12 mouse cellular contexts compared by ENCODE assay signal in genomic region chr16:91441811-91442240, GRCm38 (mm10). TPM values are rescaled to one million over a fixed set of nuclear protein-coding genes. Genes with fewer than 3 reads are reported as not detected.
A peak's percentile ranks its signal among the peaks of the same experiment; 100 is the strongest.
DNase-seq lines count a peak whose midpoint lies in the region; ATAC-seq and TF ChIP-seq lines count a peak whose summit lies in the region.
"Had no signal": no experiment of that assay in that cellular context is flagged by ENCODE, and none has a peak within 500 bp of the region (broad histone marks: within the 10 kb centered on the region; RNA-seq: fewer than 3 reads in every experiment).

No protein-coding gene starts in this region.

- peak overlapping the region; percentile 85 for H3K4me2 ChIP-seq in liver, embryonic 14.5 days (ENCODE audit: low read depth)
- no peak overlapping the region for H3K4me2 ChIP-seq in stomach, embryonic 16.5 days (ENCODE audit: low read depth, low read length)
- H3K4me2 ChIP-seq in forebrain, embryonic 11.5 days (ENCODE audit: low read depth, low read length, severe bottlenecking), result no peak overlapping the region
- H3K4me2 ChIP-seq: embryonic facial prominence, embryonic 15.5 days; limb, embryonic 13.5 days had no signal

- peaks cover 47 to 70% of the 10 kb centered on the region in 2 experiments for H3K4me1 ChIP-seq in liver, embryonic 14.5 days (replicated peaks; ENCODE audit: control insufficient read depth in 2 of 2, insufficient read depth in 2 of 2, low read length in 1 of 2)
- peaks cover 11% of the 10 kb centered on the region; the same call in 1 of the 2 replicates for H3K4me1 ChIP-seq in stomach, embryonic 16.5 days (ENCODE audit: control insufficient read depth, insufficient read depth, low read length)
- no peaks in the 10 kb centered on the region; the same call in 1 of the 2 replicates for H3K4me1 ChIP-seq in forebrain, embryonic 11.5 days (replicated peaks; ENCODE audit: control insufficient read depth, insufficient read depth, low read length)
- H3K4me1 ChIP-seq: limb, embryonic 13.5 days had no signal

- peak overlapping the region; percentile 16; the same call in 1 of the 2 replicates for H3K27ac ChIP-seq in gastrocnemius, adult 2 months
- H3K27ac ChIP-seq in liver, embryonic 14.5 days, result peak overlapping the region; percentile 98
- H3K27ac ChIP-seq in stomach, embryonic 16.5 days (ENCODE audit: low read length), result no peak overlapping the region
- no peak overlapping the region for H3K27ac ChIP-seq in forebrain, embryonic 11.5 days (ENCODE audit: low read depth, low read length)
- H3K27ac ChIP-seq: embryonic facial prominence, embryonic 15.5 days; limb, embryonic 13.5 days had no signal

- H3K4me3 ChIP-seq in gastrocnemius, adult 2 months, result no peak overlapping the region
- H3K4me3 ChIP-seq in liver, embryonic 14.5 days (ENCODE audit: insufficient read depth in 1 of 2, low read depth in 2 of 2, low read length in 2 of 2), result no peak overlapping the region
- no peak overlapping the region for H3K4me3 ChIP-seq in stomach, embryonic 16.5 days (replicated peaks; ENCODE audit: low read length)
- H3K4me3 ChIP-seq in forebrain, embryonic 11.5 days (ENCODE audit: low read depth, low read length), result no peak overlapping the region
- H3K4me3 ChIP-seq: embryonic facial prominence, embryonic 15.5 days; limb, embryonic 13.5 days had no signal

- no peaks in the 10 kb centered on the region for H3K9me3 ChIP-seq in liver, embryonic 14.5 days (ENCODE audit: control insufficient read depth, low read length)
- no peaks in the 10 kb centered on the region for H3K9me3 ChIP-seq in stomach, embryonic 16.5 days (replicated peaks; ENCODE audit: control insufficient read depth, low read length)
- no peaks in the 10 kb centered on the region for H3K9me3 ChIP-seq in forebrain, embryonic 11.5 days (ENCODE audit: control insufficient read depth, low read length)
- H3K9me3 ChIP-seq: embryonic facial prominence, embryonic 15.5 days; limb, embryonic 13.5 days had no signal

- intact Hi-C loops in gastrocnemius, adult 2 months (cut with DNase I), result loop anchor here (5.0 kb wide), 1 partner anchor 85 kb away; no protein-coding TSS in a partner anchor
- intact Hi-C loops in gastrocnemius, postnatal 36 days (cut with DNase I), result loop anchor here (5.0 kb wide), 1 partner anchor 85 kb away; no protein-coding TSS in a partner anchor

- H3K36me3 ChIP-seq in liver, embryonic 14.5 days (replicated peaks; ENCODE audit: control insufficient read depth, insufficient read depth, low read depth), result no peaks in the 10 kb centered on the region
- no peaks in the 10 kb centered on the region for H3K36me3 ChIP-seq in stomach, embryonic 16.5 days (ENCODE audit: control insufficient read depth, insufficient read depth, low read length)
- no peaks in the 10 kb centered on the region for H3K36me3 ChIP-seq in forebrain, embryonic 11.5 days (ENCODE audit: control insufficient read depth, insufficient read depth, low read length)
- H3K36me3 ChIP-seq: embryonic facial prominence, embryonic 15.5 days; limb, embryonic 13.5 days had no signal

- TF ChIP-seq CTCF in gastrocnemius, adult 2 months (IDR thresholded peaks at IDR 0.05), result no peak
- TF ChIP-seq CTCF in liver, embryonic 14.5 days (IDR thresholded peaks at IDR 0.05; ENCODE audit: low read depth), result no peak

- H3K9ac ChIP-seq in liver, embryonic 14.5 days (replicated peaks), result peak overlapping the region; percentile 78
- H3K9ac ChIP-seq in stomach, embryonic 16.5 days (ENCODE audit: low read length), result no peak overlapping the region
- H3K9ac ChIP-seq in forebrain, embryonic 11.5 days (ENCODE audit: low read length), result no peak overlapping the region
- H3K9ac ChIP-seq: embryonic facial prominence, embryonic 15.5 days; limb, embryonic 13.5 days had no signal

- ATAC-seq in liver, embryonic 14.5 days (ENCODE audit: insufficient read depth), result peak; percentile 98
- ATAC-seq in stomach, embryonic 16.5 days (ENCODE audit: insufficient read depth, low FRiP score), result peak; percentile 83
- ATAC-seq in forebrain, embryonic 11.5 days (replicated peaks; ENCODE audit: low FRiP score), result no peak

- WGBS in liver, embryonic 14.5 days (ENCODE audit: insufficient replicate concordance), result 11% methylated on average over 7 of the region's 7 CpGs
- whole genome bisulfite sequencing in stomach, embryonic 16.5 days, result 69% methylated on average over 7 of the region's 7 CpGs
- 83% methylated on average over 7 of the region's 7 CpGs for WGBS in forebrain, embryonic 11.5 days

- DNase-seq in gastrocnemius, adult 2 months, result no peak
- DNase-seq in gastrocnemius, postnatal 36 days, result no peak
- DNase-seq in spleen, adult 12 weeks (ENCODE audit: low spot score), result peak; percentile 73
- DNase-seq in spleen, adult 18-20 months, result no peak
- peak; percentile 96 to 97 (median 97) for DNase-seq in liver, embryonic 14.5 days (ENCODE audit: low read depth in 3 of 3, low spot score in 3 of 3)
- DNase-seq in forebrain, embryonic 11.5 days (ENCODE audit: low spot score), result no peak
- no peak for DNase-seq in kidney, postnatal 10 days

- no peaks in the 10 kb centered on the region for H3K27me3 ChIP-seq in liver, embryonic 14.5 days (ENCODE audit: control insufficient read depth, insufficient read depth, low read length)
- H3K27me3 ChIP-seq in stomach, embryonic 16.5 days (ENCODE audit: control insufficient read depth, insufficient read depth, low read length), result no peaks in the 10 kb centered on the region
- H3K27me3 ChIP-seq in forebrain, embryonic 11.5 days (ENCODE audit: control insufficient read depth, insufficient read depth, low read length), result no peaks in the 10 kb centered on the region
- H3K27me3 ChIP-seq: embryonic facial prominence, embryonic 15.5 days; limb, embryonic 13.5 days had no signal

- TF ChIP-seq EP300 in liver, embryonic 14.5 days (IDR thresholded peaks at IDR 0.05; ENCODE audit: low read depth), result peak; percentile 96

RNA-seq across cellular contexts. Expression of gene Il10rb, which starts 35.9 kb away (rescaled TPM):
- 1 to 10 TPM; 6.2 to 7.9 TPM for total RNA-seq in gastrocnemius, adult 2 months (2021)
- 1 to 10 TPM; 6.6 to 6.7 TPM for total RNA-seq in gastrocnemius, postnatal 36 days (2021)
- polyA plus RNA-seq in liver, embryonic 14.5 days (2012; rRNA removed), result 12.4 and 12.7 TPM in 2 replicates
- polyA plus RNA-seq in liver, embryonic 14.5 days (2014; fragmentation: Nextera tagmentation; extraction: Ambion mirVana), result 24.9 and 28.7 TPM in 2 replicates
- 52.3 and 58.1 TPM in 2 replicates for polyA plus RNA-seq in stomach, embryonic 16.5 days (2015; fragmentation: Nextera tagmentation; extraction: Ambion mirVana)
- 6.6 and 7.6 TPM in 2 replicates for polyA plus RNA-seq in forebrain, embryonic 11.5 days (2014; fragmentation: Nextera tagmentation; extraction: Ambion mirVana)

RNA-seq across cellular contexts. Expression of gene Ifnar1, which starts 43.2 kb away (rescaled TPM):
- total RNA-seq in gastrocnemius, adult 2 months (2021), result 10 to 100 TPM; 12.6 to 15.1 TPM
- total RNA-seq in gastrocnemius, postnatal 36 days (2021), result 10 to 100 TPM in 1 of 2 experiments, 1 to 10 TPM in 1; 9.6 to 11.3 TPM
- polyA plus RNA-seq in liver, embryonic 14.5 days (2012; rRNA removed), result 9.3 and 11.6 TPM in 2 replicates
- 15.4 and 16.2 TPM in 2 replicates for polyA plus RNA-seq in liver, embryonic 14.5 days (2014; fragmentation: Nextera tagmentation; extraction: Ambion mirVana)
- polyA plus RNA-seq in stomach, embryonic 16.5 days (2015; fragmentation: Nextera tagmentation; extraction: Ambion mirVana), result 47.2 and 47.3 TPM in 2 replicates
- 51.4 and 53.1 TPM in 2 replicates for polyA plus RNA-seq in forebrain, embryonic 11.5 days (2014; fragmentation: Nextera tagmentation; extraction: Ambion mirVana)

RNA-seq across cellular contexts. Expression of gene Gm21970, which starts 50.3 kb away (rescaled TPM):
- under 1 TPM in 1 of 2 experiments, not detected in 1; 0.45 TPM for total RNA-seq in gastrocnemius, adult 2 months (2021)
- not detected for total RNA-seq in gastrocnemius, postnatal 36 days (2021)
- polyA plus RNA-seq in liver, embryonic 14.5 days (2012; rRNA removed), result 0.04 and 0.14 TPM in 2 replicates
- polyA plus RNA-seq in liver, embryonic 14.5 days (2014; fragmentation: Nextera tagmentation; extraction: Ambion mirVana), result 0.67 TPM in 1 of 2 replicates, not detected in the other
- polyA plus RNA-seq in stomach, embryonic 16.5 days (2015; fragmentation: Nextera tagmentation; extraction: Ambion mirVana), result not detected in 2 replicates
- polyA plus RNA-seq in forebrain, embryonic 11.5 days (2014; fragmentation: Nextera tagmentation; extraction: Ambion mirVana), result 1.0 TPM in 1 of 2 replicates, not detected in the other
- polyA plus RNA-seq: embryonic facial prominence, embryonic 15.5 days; gonadal fat pad, adult 2 months; limb, embryonic 13.5 days; neural tube, embryonic 11.5 days had no signal

Comparison
In these comparisons a context has a peak if more than half of its experiments do, and no peak if none do; other contexts are left out.
1. DNase-seq: peak in spleen, adult 12 weeks (single experiment) and liver, embryonic 14.5 days (3 of 3); none in gastrocnemius, adult 2 months (single experiment), gastrocnemius, postnatal 36 days (0 of 2), spleen, adult 18-20 months (0 of 2), forebrain, embryonic 11.5 days (single experiment) and kidney, postnatal 10 days (single experiment).
2. H3K27ac ChIP-seq: peak in gastrocnemius, adult 2 months (single experiment) and liver, embryonic 14.5 days (single experiment); none in stomach, embryonic 16.5 days (single experiment) and forebrain, embryonic 11.5 days (single experiment).